Mouse (Mus musculus): ENCODE data around the gene Col19a1. TPM values are rescaled to one million over a fixed set of nuclear protein-coding genes. Genes with fewer than 3 reads are reported as not detected.
"Not testable (repeated sequence)": the region's sequence is repeated elsewhere in the genome, so short reads cannot be mapped to it uniquely, and the experiment has no call there.

Gene Col19a1
- total RNA-seq (2021): under 1 TPM in 1 of 2 experiments, not detected in 1; 0.05 TPM

GRCm38 (mm10) chr1:24587141-24587541 lies at the start of gene Col19a1:
Gene Col19a1 (minus strand): TSS chr1:24587472.
- no peak for DNase-seq (ENCODE audit: low spot score)
- intact Hi-C loops (cut with DNase I): no loop called here

- intact Hi-C loops (cut with DNase I): loop anchor here (2.0 kb wide), 1 partner anchor 267 kb away; no protein-coding TSS in a partner anchor
- no peak for DNase-seq (ENCODE audit: low spot score)
Observed at GRCm38 (mm10) chr1:24633553-24634132, 46.4 kb upstream of the Col19a1 start.

- intact Hi-C loops (cut with DNase I); DNase-seq (ENCODE audit: low spot score): not testable (repeated sequence)
Observed at GRCm38 (mm10) chr1:24612556-24612955, 25.3 kb upstream of the Col19a1 start.

- no peak for DNase-seq (ENCODE audit: low spot score)
- intact Hi-C loops (cut with DNase I): no loop called here
Observed at GRCm38 (mm10) chr1:24595096-24595495, 7.8 kb upstream of the Col19a1 start.

- no peak for DNase-seq (ENCODE audit: low spot score)
- intact Hi-C loops (cut with DNase I): no loop called here
Observed at GRCm38 (mm10) chr1:24586370-24587140, 717 bp downstream of the Col19a1 start.

- no peak for DNase-seq (ENCODE audit: low spot score)
- intact Hi-C loops (cut with DNase I): no loop called here
Observed at GRCm38 (mm10) chr1:24572602-24573001, 14.7 kb downstream of the Col19a1 start.

GRCm38 (mm10) chr1:24564113-24564512 lies 23.2 kb downstream of the Col19a1 start:
- DNase-seq (ENCODE audit: low spot score): no peak
- intact Hi-C loops (cut with DNase I): no loop called here

GRCm38 (mm10) chr1:24558005-24558404 lies 29.3 kb downstream of the Col19a1 start:
- intact Hi-C loops (cut with DNase I): no loop called here
- no peak for DNase-seq (ENCODE audit: low spot score)

GRCm38 (mm10) chr1:24553462-24553861 lies 33.8 kb downstream of the Col19a1 start:
- intact Hi-C loops (cut with DNase I): no loop called here

GRCm38 (mm10) chr1:24550560-24551280 lies 36.6 kb downstream of the Col19a1 start:
- intact Hi-C loops (cut with DNase I): no loop called here
- no peak for DNase-seq (ENCODE audit: low spot score)

More at GRCm38 (mm10) chr1:24553462-24553861, 33.8 kb downstream of the Col19a1 start:
- DNase-seq (ENCODE audit: low spot score): no peak

- intact Hi-C loops (cut with DNase I): no loop called here
- no peak for DNase-seq (ENCODE audit: low spot score)
Observed at GRCm38 (mm10) chr1:24550031-24550430, 37.2 kb downstream of the Col19a1 start.

- intact Hi-C loops (cut with DNase I): no loop called here
- no peak for DNase-seq (ENCODE audit: low spot score)
Observed at GRCm38 (mm10) chr1:24549050-24549449, 38.2 kb downstream of the Col19a1 start.

- intact Hi-C loops (cut with DNase I): no loop called here
- no peak for DNase-seq (ENCODE audit: low spot score)
Observed at GRCm38 (mm10) chr1:24547574-24547973, 39.7 kb downstream of the Col19a1 start.

GRCm38 (mm10) chr1:24539852-24540251 lies 47.4 kb downstream of the Col19a1 start:
- intact Hi-C loops (cut with DNase I): no loop called here
- DNase-seq (ENCODE audit: low spot score): no peak

- intact Hi-C loops (cut with DNase I): no loop called here
- no peak for DNase-seq (ENCODE audit: low spot score)
Observed at GRCm38 (mm10) chr1:24527194-24527593, 60.1 kb downstream of the Col19a1 start.

- no peak for DNase-seq (ENCODE audit: low spot score)
- intact Hi-C loops (cut with DNase I): no loop called here
Observed at GRCm38 (mm10) chr1:24517462-24517861, 69.8 kb downstream of the Col19a1 start.

- intact Hi-C loops (cut with DNase I): no loop called here
- no peak for DNase-seq (ENCODE audit: low spot score)
Observed at GRCm38 (mm10) chr1:24515341-24515740, 71.9 kb downstream of the Col19a1 start.

GRCm38 (mm10) chr1:24511536-24511935 lies 75.7 kb downstream of the Col19a1 start:
- DNase-seq (ENCODE audit: low spot score): no peak
- intact Hi-C loops (cut with DNase I): no loop called here

- intact Hi-C loops (cut with DNase I): no loop called here
- no peak for DNase-seq (ENCODE audit: low spot score)
Observed at GRCm38 (mm10) chr1:24495400-24495799, 91.9 kb downstream of the Col19a1 start.

GRCm38 (mm10) chr1:24484161-24484560 lies 103.1 kb downstream of the Col19a1 start:
- DNase-seq (ENCODE audit: low spot score): no peak
- intact Hi-C loops (cut with DNase I): no loop called here
